In genomic region chr1:84722841-84723240, GRCm38 (mm10) we compare ENCODE assay signal across 21 mouse cellular contexts. TPM values are rescaled to one million over a fixed set of nuclear protein-coding genes. Genes with fewer than 3 reads are reported as not detected.
DNase-seq lines count a peak whose midpoint lies in the region; ATAC-seq and TF ChIP-seq lines count a peak whose summit lies in the region.
"Had no signal": no experiment of that assay in that cellular context is flagged by ENCODE, and none has a peak within 500 bp of the region (broad histone marks: within the 10 kb centered on the region; RNA-seq: fewer than 3 reads in every experiment).

No protein-coding gene starts in this region.

- no peak for ATAC-seq in hindbrain, embryonic 11.5 days (ENCODE audit: low FRiP score)
- ATAC-seq in activated CD4-positive, CD25-positive, alpha-beta regulatory T cell, adult 4 months = no peak
- ATAC-seq: forebrain, embryonic 13.5 days; Patski had no signal

- H3K27me3 ChIP-seq in kidney, adult 2 months (replicated peaks; ENCODE audit: control insufficient read depth, insufficient read depth, low read length) = no peaks in the 10 kb centered on the region
- H3K27me3 ChIP-seq in hindbrain, embryonic 11.5 days (ENCODE audit: control insufficient read depth, insufficient read depth, low read length) = no peaks in the 10 kb centered on the region
- H3K27me3 ChIP-seq: CH12.LX; embryonic facial prominence, embryonic 15.5 days; forebrain, embryonic 13.5 days; hindbrain, embryonic 15.5 days; limb, embryonic 15.5 days; megakaryocyte, embryonic 14.5 days; Patski had no signal

- no peaks in the 10 kb centered on the region for H3K9me3 ChIP-seq in hindbrain, embryonic 11.5 days (ENCODE audit: control insufficient read depth, low read length)
- H3K9me3 ChIP-seq: embryonic facial prominence, embryonic 15.5 days; forebrain, embryonic 13.5 days; hindbrain, embryonic 15.5 days; limb, embryonic 15.5 days; megakaryocyte, embryonic 14.5 days had no signal

- TF ChIP-seq CTCF in kidney, adult 2 months (conservative IDR thresholded peaks at IDR 0.05; ENCODE audit: insufficient read depth, insufficient read length, low read depth, low read length) = no peak

- no peak overlapping the region for H3K27ac ChIP-seq in kidney, adult 2 months (ENCODE audit: insufficient read depth, low read depth, low read length)
- no peak overlapping the region for H3K27ac ChIP-seq in hindbrain, embryonic 11.5 days (ENCODE audit: low read depth, low read length)
- H3K27ac ChIP-seq: embryonic facial prominence, embryonic 15.5 days; forebrain, embryonic 13.5 days; hindbrain, embryonic 15.5 days; limb, embryonic 15.5 days; stomach, postnatal 0 days had no signal

- no peak overlapping the region for H3K4me2 ChIP-seq in hindbrain, embryonic 11.5 days (replicated peaks; ENCODE audit: low read depth, low read length)
- H3K4me2 ChIP-seq: embryonic facial prominence, embryonic 15.5 days; forebrain, embryonic 13.5 days; hindbrain, embryonic 15.5 days; limb, embryonic 15.5 days had no signal

- TF ChIP-seq POLR2A in kidney, adult 2 months (IDR thresholded peaks at IDR 0.05; ENCODE audit: low read depth, low read length) = no peak

- H3K9ac ChIP-seq in hindbrain, embryonic 11.5 days (ENCODE audit: low read depth, low read length) = no peak overlapping the region
- H3K9ac ChIP-seq: embryonic facial prominence, embryonic 15.5 days; forebrain, embryonic 13.5 days; hindbrain, embryonic 15.5 days; limb, embryonic 15.5 days had no signal

- intact Hi-C loops in heart, postnatal 14 days (cut with DNase I) = no loop called here

- H3K36me3 ChIP-seq in kidney, adult 2 months (ENCODE audit: control insufficient read depth, insufficient read depth, low read length) = peaks cover 13% of the 10 kb centered on the region
- peaks cover 5% of the 10 kb centered on the region; the same call in 1 of the 2 replicates for H3K36me3 ChIP-seq in hindbrain, embryonic 11.5 days (ENCODE audit: control insufficient read depth, insufficient read depth, low read length)

- H3K4me3 ChIP-seq in kidney, adult 2 months (ENCODE audit: insufficient read depth, low read depth, low read length) = no peak overlapping the region
- H3K4me3 ChIP-seq in hindbrain, embryonic 11.5 days (ENCODE audit: low read depth, low read length) = no peak overlapping the region
- H3K4me3 ChIP-seq: embryonic facial prominence, embryonic 15.5 days; forebrain, embryonic 13.5 days; hindbrain, embryonic 15.5 days; limb, embryonic 15.5 days; megakaryocyte, embryonic 14.5 days had no signal

- H3K4me1 ChIP-seq in kidney, adult 2 months (ENCODE audit: control insufficient read depth, insufficient read depth, low read length) = no peaks in the 10 kb centered on the region
- no peaks in the 10 kb centered on the region for H3K4me1 ChIP-seq in hindbrain, embryonic 11.5 days (replicated peaks; ENCODE audit: control insufficient read depth, insufficient read depth, low read length)
- H3K4me1 ChIP-seq: embryonic facial prominence, embryonic 15.5 days; forebrain, embryonic 13.5 days; hindbrain, embryonic 15.5 days; limb, embryonic 15.5 days had no signal

- peak; percentile 14 for DNase-seq in kidney, postnatal 10 days
- no peak for DNase-seq in kidney, adult 2 months
- DNase-seq in NIH3T3 (ENCODE audit: low read depth) = peak; percentile 40
- DNase-seq in adrenal gland, postnatal 36 days = peak; percentile 40
- DNase-seq in heart, postnatal 14 days = peak; percentile 6 to 34
- no peak for DNase-seq in hindbrain, embryonic 11.5 days (ENCODE audit: low spot score)
- no peak for DNase-seq in layer of hippocampus, postnatal 10 days (ENCODE audit: low spot score in 2 of 2)
- DNase-seq: cerebellum, adult 11-12 months; kidney, adult 8-10 months; right cerebral cortex, adult 18-20 months; thymus, postnatal 4 days had no signal

RNA-seq across cellular contexts. Expression of gene Dner, which starts 26.8 kb away (rescaled TPM):
- polyA plus RNA-seq in kidney, adult 2 months (2012; rRNA removed) = 0.22 and 0.66 TPM in 2 replicates
- 1 to 10 TPM; 2.3 to 2.8 TPM for total RNA-seq in adrenal gland, postnatal 36 days (2021)
- under 1 TPM; 0.07 to 0.15 TPM for total RNA-seq in heart, postnatal 14 days (2021)
- 44.7 and 48.7 TPM in 2 replicates for polyA plus RNA-seq in hindbrain, embryonic 11.5 days (2014; fragmentation: Nextera tagmentation; extraction: Ambion mirVana)
- total RNA-seq in layer of hippocampus, postnatal 10 days (2021) = 100 to 1,000 TPM; 228 to 234 TPM
- not detected for polyA plus RNA-seq in activated CD4-positive, CD25-positive, alpha-beta regulatory T cell, adult 4 months (2017; shearing (Covaris generic))
- total RNA-seq: CH12.LX; neutrophil, adult 5-6 weeks had no signal
- polyA plus RNA-seq: Patski had no signal

Comparison
In these comparisons a context has a peak if more than half of its experiments do, and no peak if none do; other contexts are left out.
1. DNase-seq: peak in kidney, postnatal 10 days (single experiment), NIH3T3 (single experiment), adrenal gland, postnatal 36 days (2 of 2) and heart, postnatal 14 days (2 of 2); none in kidney, adult 2 months (single experiment), hindbrain, embryonic 11.5 days (single experiment) and layer of hippocampus, postnatal 10 days (0 of 2).
2. RNA of gene Dner, which starts 26.8 kb away (total RNA-seq): 228 to 234 TPM in layer of hippocampus, postnatal 10 days; 2.3 to 2.8 TPM in adrenal gland, postnatal 36 days and 0.07 to 0.15 TPM in heart, postnatal 14 days; every median in the first group is over 10 times any median in the second.